Mouse (Mus musculus): Measurements from ENCODE around the gene Lbhd1.
"Not testable (repeated sequence)": the region's sequence is repeated elsewhere in the genome, so short reads cannot be mapped to it uniquely, and the experiment has no call there.

Lbhd1 gene

GRCm38 (mm10) chr19:8872266-8872840 lies 11.2 kb upstream of the Lbhd1 start:
- no peak for DNase-seq

GRCm38 (mm10) chr19:8875031-8875430 lies 8.5 kb upstream of the Lbhd1 start:
- no peak for DNase-seq

- DNase-seq: peak; percentile 89 to 91
Observed at GRCm38 (mm10) chr19:8880311-8881033, 3.1 kb upstream of the Lbhd1 start, which contains the start of gene Uqcc3. Gene Uqcc3 (minus strand): TSS chr19:8880923.

- DNase-seq: no peak
Observed at GRCm38 (mm10) chr19:8881034-8881392, 2.5 kb upstream of the Lbhd1 start.

GRCm38 (mm10) chr19:8886916-8887584 lies 3.5 kb downstream of the Lbhd1 start:
- no peak for DNase-seq

- DNase-seq: no peak
Observed at GRCm38 (mm10) chr19:8887585-8888463, 4.3 kb downstream of the Lbhd1 start.

GRCm38 (mm10) chr19:8888511-8889385 lies 5.2 kb downstream of the Lbhd1 start, which contains the start of the genes 1810009A15Rik and Gm49416:
Gene 1810009A15Rik (plus strand): TSS chr19:8888853.
Gene Gm49416 (plus strand): TSS chr19:8888926.
- DNase-seq: peak; percentile 92 to 97

GRCm38 (mm10) chr19:8892829-8893766 lies 9.6 kb downstream of the Lbhd1 start, which contains the start of gene Ints5:
Gene Ints5 (plus strand): TSS chr19:8893005.
- peak; percentile 82 to 88 for DNase-seq

- peak in 1 of 2 experiments; percentile 14 for DNase-seq
Observed at GRCm38 (mm10) chr19:8895397-8895960, 11.9 kb downstream of the Lbhd1 start.

GRCm38 (mm10) chr19:8896231-8896630 lies 12.7 kb downstream of the Lbhd1 start:
- not testable (repeated sequence) for DNase-seq

GRCm38 (mm10) chr19:8897211-8897864 lies 13.8 kb downstream of the Lbhd1 start:
- DNase-seq: peak; percentile 45 to 46

GRCm38 (mm10) chr19:8897865-8898495 lies 14.4 kb downstream of the Lbhd1 start, which contains the start of gene Ganab:
Gene Ganab (plus strand): TSS chr19:8898071.
- peak; percentile 95 to 98 for DNase-seq

GRCm38 (mm10) chr19:8898576-8898975 lies 15.0 kb downstream of the Lbhd1 start:
- DNase-seq: no peak

GRCm38 (mm10) chr19:8899079-8899478 lies 15.5 kb downstream of the Lbhd1 start:
- no peak for DNase-seq

- DNase-seq: no peak
Observed at GRCm38 (mm10) chr19:8903412-8903811, 19.9 kb downstream of the Lbhd1 start.

- DNase-seq: no peak
Observed at GRCm38 (mm10) chr19:8908531-8908930, 25.0 kb downstream of the Lbhd1 start.

GRCm38 (mm10) chr19:8911810-8912209 lies 28.3 kb downstream of the Lbhd1 start:
- DNase-seq: no peak

- no peak for DNase-seq
Observed at GRCm38 (mm10) chr19:8914212-8914611, 30.7 kb downstream of the Lbhd1 start.

GRCm38 (mm10) chr19:8919000-8919399 lies 35.5 kb downstream of the Lbhd1 start:
- no peak for DNase-seq

All from cerebellum, adult 18-20 months (tissue).